Comparison of ENCODE assay signal across 21 mouse cellular contexts in the genomic region with DNA sequence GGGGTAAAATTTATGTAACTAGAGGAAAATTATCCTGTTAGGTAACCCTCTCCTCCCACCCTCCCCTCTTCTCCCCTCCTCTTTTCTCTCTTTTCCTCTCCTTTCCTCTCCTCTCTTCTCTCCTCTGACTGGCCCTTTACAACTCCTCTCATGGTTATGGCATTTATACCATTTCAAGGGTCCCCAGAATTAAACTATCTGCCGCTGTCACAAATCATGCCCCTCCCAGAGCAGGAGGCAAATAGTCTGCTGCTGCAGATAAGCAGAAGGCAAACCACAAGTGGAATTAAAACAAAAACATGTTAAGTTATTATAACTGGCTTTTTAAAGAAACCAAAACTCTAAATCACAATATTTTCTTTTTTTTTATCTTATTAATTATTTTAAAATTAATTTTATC.
A peak's percentile ranks its signal among the peaks of the same experiment; 100 is the strongest.
DNase-seq lines count a peak whose midpoint lies in the region; ATAC-seq and TF ChIP-seq lines count a peak whose summit lies in the region.
"Had no signal": no experiment of that assay in that cellular context is flagged by ENCODE, and none has a peak within 500 bp of the region (broad histone marks: within the 10 kb centered on the region; RNA-seq: fewer than 3 reads in every experiment).

No protein-coding gene starts in this region.

- TF ChIP-seq POLR2A in MEL (IDR thresholded peaks at IDR 0.05; ENCODE audit: control insufficient read depth in 1 of 2, insufficient read depth in 1 of 2, low read depth in 1 of 2, low read length in 2 of 2, poor library complexity in 1 of 2), result no peak

- ATAC-seq in liver, embryonic 14.5 days (ENCODE audit: insufficient read depth), result peak; percentile 88
- ATAC-seq: activated CD4-positive, CD25-positive, alpha-beta regulatory T cell, adult 4 months; forebrain, embryonic 16.5 days; Patski had no signal

- DNase-seq in 416B (ENCODE audit: low read depth) (peak; percentile 34), MEL (ENCODE audit: low read depth, low spot score) (peak; percentile 1)
- DNase-seq in c-Kit-positive CD71-positive TER-119-positive erythroid progenitor cells, embryonic 14.5 days (ENCODE audit: low spot score), result peak; percentile 39
- peak; percentile 11 to 43 (median 35) for DNase-seq in liver, embryonic 14.5 days (ENCODE audit: low read depth in 3 of 3, low spot score in 3 of 3)
- no peak for DNase-seq in embryo, embryonic 9.5 days (ENCODE audit: extremely low spot score)
- DNase-seq in right cerebral cortex, postnatal 10 days (ENCODE audit: low spot score in 2 of 2), result no peak
- DNase-seq in urinary bladder, postnatal 14 days (ENCODE audit: low spot score), result no peak
- DNase-seq: adrenal gland, adult 2 months; adrenal gland, postnatal 25 days; cerebellum, adult 11-12 months; cerebellum, adult 9-10 months; cerebellum, postnatal 25 days; gastrocnemius, postnatal 14 days; heart, adult 2 months had no signal

- no peak overlapping the region for H3K9ac ChIP-seq in MEL (ENCODE audit: control insufficient read depth, low read depth, low read length, poor library complexity, severe bottlenecking)
- H3K9ac ChIP-seq in liver, embryonic 14.5 days (replicated peaks), result no peak overlapping the region
- H3K9ac ChIP-seq: embryonic facial prominence, embryonic 13.5 days; forebrain, embryonic 12.5 days; heart, embryonic 12.5 days; hindbrain, embryonic 15.5 days had no signal

- no peaks in the 10 kb centered on the region for H3K79me2 ChIP-seq in MEL (ENCODE audit: control insufficient read depth, insufficient read depth, low read length, poor library complexity)

- no peak overlapping the region for H3K4me3 ChIP-seq in MEL (ENCODE audit: control insufficient read depth in 1 of 2, insufficient read depth in 1 of 2, low read depth in 2 of 2, low read length in 2 of 2)
- H3K4me3 ChIP-seq in liver, embryonic 14.5 days (ENCODE audit: insufficient read depth in 1 of 2, low read depth in 2 of 2, low read length in 2 of 2), result no peak overlapping the region
- H3K4me3 ChIP-seq: embryonic facial prominence, embryonic 13.5 days; forebrain, embryonic 12.5 days; heart, adult 2 months; heart, embryonic 12.5 days; hindbrain, embryonic 15.5 days had no signal

- no peak for TF ChIP-seq CTCF in MEL (IDR thresholded peaks at IDR 0.05 in 2 of 3, conservative IDR thresholded peaks at IDR 0.05 in 1 of 3; ENCODE audit: control insufficient read depth in 1 of 3, insufficient read depth in 1 of 3, low read depth in 2 of 3, low read length in 3 of 3, poor library complexity in 1 of 3, severe bottlenecking in 1 of 3)
- TF ChIP-seq CTCF in liver, embryonic 14.5 days (IDR thresholded peaks at IDR 0.05; ENCODE audit: low read depth), result no peak

- H3K27me3 ChIP-seq in MEL (ENCODE audit: control insufficient read depth in 1 of 2, insufficient read depth in 2 of 2, low read length in 2 of 2), result no peaks in the 10 kb centered on the region
- no peaks in the 10 kb centered on the region for H3K27me3 ChIP-seq in liver, embryonic 14.5 days (ENCODE audit: control insufficient read depth, insufficient read depth, low read length)
- H3K27me3 ChIP-seq: embryonic facial prominence, embryonic 13.5 days; forebrain, embryonic 12.5 days; heart, embryonic 12.5 days; hindbrain, embryonic 15.5 days; Patski had no signal

- no peak for TF ChIP-seq EP300 in MEL (IDR thresholded peaks at IDR 0.05; ENCODE audit: low read depth in 1 of 2, low read length in 2 of 2)
- peak; percentile 59 for TF ChIP-seq EP300 in liver, embryonic 14.5 days (IDR thresholded peaks at IDR 0.05; ENCODE audit: low read depth)

- no peaks in the 10 kb centered on the region for H3K4me1 ChIP-seq in MEL (ENCODE audit: control insufficient read depth in 1 of 2, insufficient read depth in 2 of 2, low read length in 2 of 2)
- H3K4me1 ChIP-seq in liver, embryonic 14.5 days (replicated peaks; ENCODE audit: control insufficient read depth in 2 of 2, insufficient read depth in 2 of 2, low read length in 1 of 2), result peaks cover 0 to 4% of the 10 kb centered on the region in 2 experiments; a peak in 2 of 4 replicates
- H3K4me1 ChIP-seq: embryonic facial prominence, embryonic 13.5 days; forebrain, embryonic 12.5 days; heart, embryonic 12.5 days; hindbrain, embryonic 15.5 days had no signal

- TF ChIP-seq RAD21 in MEL (IDR thresholded peaks at IDR 0.05; ENCODE audit: low read depth, low read length), result no peak

- no peaks in the 10 kb centered on the region for H3K36me3 ChIP-seq in MEL (ENCODE audit: control insufficient read depth in 1 of 2, insufficient read depth in 2 of 2, low read length in 2 of 2)
- no peaks in the 10 kb centered on the region for H3K36me3 ChIP-seq in liver, embryonic 14.5 days (replicated peaks; ENCODE audit: control insufficient read depth, insufficient read depth, low read depth)
- H3K36me3 ChIP-seq: embryonic facial prominence, embryonic 13.5 days; forebrain, embryonic 12.5 days; heart, embryonic 12.5 days; hindbrain, embryonic 15.5 days had no signal

- H3K9me3 ChIP-seq in MEL (replicated peaks; ENCODE audit: insufficient read depth, low read length), result no peaks in the 10 kb centered on the region
- H3K9me3 ChIP-seq in liver, embryonic 14.5 days (ENCODE audit: control insufficient read depth, low read length), result no peaks in the 10 kb centered on the region
- H3K9me3 ChIP-seq: embryonic facial prominence, embryonic 13.5 days; forebrain, embryonic 12.5 days; heart, embryonic 12.5 days; hindbrain, embryonic 15.5 days had no signal

- H3K4me2 ChIP-seq in liver, embryonic 14.5 days (ENCODE audit: low read depth), result no peak overlapping the region; the same call in 1 of the 2 replicates
- H3K4me2 ChIP-seq: embryonic facial prominence, embryonic 13.5 days; forebrain, embryonic 12.5 days; heart, embryonic 12.5 days; hindbrain, embryonic 15.5 days had no signal

- no peak overlapping the region for H3K27ac ChIP-seq in MEL (ENCODE audit: control insufficient read depth, low read depth, low read length)
- H3K27ac ChIP-seq in liver, embryonic 14.5 days, result no peak overlapping the region
- H3K27ac ChIP-seq: embryonic facial prominence, embryonic 13.5 days; forebrain, embryonic 12.5 days; heart, adult 2 months; hindbrain, embryonic 15.5 days had no signal

- WGBS in liver, embryonic 14.5 days (ENCODE audit: insufficient replicate concordance), result 30% methylated on average over 1 of the region's 1 CpGs

TF ChIP-seq in MEL, 35 proteins besides CTCF, POLR2A, EP300 and RAD21:
- TF ChIP-seq ETS1 (IDR thresholded peaks at IDR 0.05; ENCODE audit: low read depth, low read length), result no peak
- no peak for TF ChIP-seq E2F4 (IDR thresholded peaks at IDR 0.05; ENCODE audit: borderline replicate concordance, low read depth, low read length)
- TF ChIP-seq TCF12 (IDR thresholded peaks at IDR 0.05; ENCODE audit: low read depth, low read length), result no peak
TF ChIP-seq in MEL: peak in this region for 0.

Comparison
In these comparisons a context has a peak if more than half of its experiments do, and no peak if none do; other contexts are left out.
1. DNase-seq: peak in 416B (single experiment), MEL (single experiment), c-Kit-positive CD71-positive TER-119-positive erythroid progenitor cells, embryonic 14.5 days (single experiment) and liver, embryonic 14.5 days (3 of 3); none in embryo, embryonic 9.5 days (single experiment), right cerebral cortex, postnatal 10 days (0 of 2) and urinary bladder, postnatal 14 days (single experiment).